In genomic region chr2:102142654-102143271, GRCm38 (mm10) we compare ENCODE assay signal across 8 mouse cellular contexts. TPM values are rescaled to one million over a fixed set of nuclear protein-coding genes. Genes with fewer than 3 reads are reported as not detected.
DNase-seq lines count a peak whose midpoint lies in the region; ATAC-seq and TF ChIP-seq lines count a peak whose summit lies in the region.

No protein-coding gene starts in this region.

- no peak overlapping the region for H3K9ac ChIP-seq in forebrain, embryonic 12.5 days
- H3K9ac ChIP-seq in forebrain, embryonic 15.5 days (replicated peaks): no peak overlapping the region
- no peak overlapping the region for H3K9ac ChIP-seq in liver, embryonic 11.5 days (ENCODE audit: low read depth, low read length)
- H3K9ac ChIP-seq in hindbrain, postnatal 0 days (replicated peaks; ENCODE audit: low read length): no peak overlapping the region
- no peak overlapping the region for H3K9ac ChIP-seq in stomach, embryonic 15.5 days

- no peak overlapping the region for H3K4me2 ChIP-seq in forebrain, embryonic 12.5 days
- no peak overlapping the region for H3K4me2 ChIP-seq in forebrain, embryonic 15.5 days (replicated peaks)
- no peak overlapping the region for H3K4me2 ChIP-seq in liver, embryonic 11.5 days
- no peak overlapping the region for H3K4me2 ChIP-seq in hindbrain, postnatal 0 days (ENCODE audit: low read depth, low read length)
- no peak overlapping the region for H3K4me2 ChIP-seq in stomach, embryonic 15.5 days

- DNase-seq in liver, embryonic 11.5 days (ENCODE audit: low spot score): no peak
- no peak for DNase-seq in liver
- DNase-seq in hindbrain, postnatal 0 days (ENCODE audit: low spot score): no peak
- DNase-seq in c-Kit-positive CD71-positive TER-119-positive erythroid progenitor cells, embryonic 14.5 days (ENCODE audit: low spot score): no peak
- no peak for DNase-seq in testis, postnatal 10 days (ENCODE audit: low spot score)

- peaks cover 43% of the 10 kb centered on the region for H3K4me1 ChIP-seq in forebrain, embryonic 12.5 days
- peaks cover 23% of the 10 kb centered on the region for H3K4me1 ChIP-seq in forebrain, embryonic 15.5 days
- no peaks in the 10 kb centered on the region; the same call in 1 of the 2 replicates for H3K4me1 ChIP-seq in liver, embryonic 11.5 days (replicated peaks; ENCODE audit: control insufficient read depth, insufficient read depth, low read length)
- H3K4me1 ChIP-seq in hindbrain, postnatal 0 days (ENCODE audit: insufficient read depth, low read length): 0 out of 2 replicates have a peak, but pooled peaks cover 4% of the 10 kb centered on the region
- H3K4me1 ChIP-seq in stomach, embryonic 15.5 days: peaks cover 16% of the 10 kb centered on the region

- no peaks in the 10 kb centered on the region for H3K36me3 ChIP-seq in forebrain, embryonic 12.5 days (replicated peaks)
- H3K36me3 ChIP-seq in forebrain, embryonic 15.5 days: no peaks in the 10 kb centered on the region
- H3K36me3 ChIP-seq in liver, embryonic 11.5 days (ENCODE audit: control insufficient read depth, insufficient read depth, low read length): no peaks in the 10 kb centered on the region
- no peaks in the 10 kb centered on the region for H3K36me3 ChIP-seq in hindbrain, postnatal 0 days (ENCODE audit: insufficient read depth, low read length)
- no peaks in the 10 kb centered on the region for H3K36me3 ChIP-seq in stomach, embryonic 15.5 days

- no peaks in the 10 kb centered on the region for H3K27me3 ChIP-seq in forebrain, embryonic 12.5 days
- H3K27me3 ChIP-seq in forebrain, embryonic 15.5 days: no peaks in the 10 kb centered on the region
- H3K27me3 ChIP-seq in liver, embryonic 11.5 days (replicated peaks; ENCODE audit: control insufficient read depth, insufficient read depth, low read length): no peaks in the 10 kb centered on the region
- no peaks in the 10 kb centered on the region for H3K27me3 ChIP-seq in hindbrain, postnatal 0 days (ENCODE audit: insufficient read depth, low read length)
- H3K27me3 ChIP-seq in stomach, embryonic 15.5 days (replicated peaks): no peaks in the 10 kb centered on the region

- no peaks in the 10 kb centered on the region for H3K9me3 ChIP-seq in forebrain, embryonic 12.5 days
- H3K9me3 ChIP-seq in forebrain, embryonic 15.5 days: no peaks in the 10 kb centered on the region
- H3K9me3 ChIP-seq in liver, embryonic 11.5 days (ENCODE audit: control insufficient read depth, low read length): no peaks in the 10 kb centered on the region
- no peaks in the 10 kb centered on the region for H3K9me3 ChIP-seq in hindbrain, postnatal 0 days (ENCODE audit: low read length)
- H3K9me3 ChIP-seq in stomach, embryonic 15.5 days: no peaks in the 10 kb centered on the region

- peak; percentile 59; the same call in 1 of the 2 replicates for ATAC-seq in forebrain, embryonic 12.5 days (ENCODE audit: low FRiP score)
- ATAC-seq in forebrain, embryonic 15.5 days (replicated peaks): no peak
- 0 out of 2 replicates have a peak, but pooled peaks have one; percentile 7 for ATAC-seq in liver, embryonic 11.5 days (replicated peaks; ENCODE audit: low FRiP score)
- 0 out of 2 replicates have a peak, but pooled peaks have one; percentile 11 for ATAC-seq in hindbrain, postnatal 0 days
- 0 out of 2 replicates have a peak, but pooled peaks have one; percentile 7 for ATAC-seq in stomach, embryonic 15.5 days (ENCODE audit: insufficient read depth, low FRiP score, low read depth)

- no peak overlapping the region for H3K4me3 ChIP-seq in forebrain, embryonic 12.5 days (replicated peaks)
- H3K4me3 ChIP-seq in forebrain, embryonic 15.5 days: no peak overlapping the region
- H3K4me3 ChIP-seq in liver, embryonic 11.5 days (ENCODE audit: low read depth, low read length): no peak overlapping the region
- H3K4me3 ChIP-seq in hindbrain, postnatal 0 days (ENCODE audit: low read length): no peak overlapping the region
- no peak overlapping the region for H3K4me3 ChIP-seq in stomach, embryonic 15.5 days (replicated peaks)

- TF ChIP-seq CTCF in hindbrain, postnatal 0 days (IDR thresholded peaks at IDR 0.05; ENCODE audit: low read depth): no peak

- 50% methylated on average over 14 of the region's 14 CpGs for WGBS in forebrain, embryonic 12.5 days
- 42% methylated on average over 14 of the region's 14 CpGs for WGBS in forebrain, embryonic 15.5 days
- WGBS in liver, embryonic 11.5 days: 69% methylated on average over 14 of the region's 14 CpGs
- WGBS in hindbrain, postnatal 0 days: 51% methylated on average over 14 of the region's 14 CpGs
- 58% methylated on average over 14 of the region's 14 CpGs for WGBS in stomach, embryonic 15.5 days

- no peak overlapping the region for H3K27ac ChIP-seq in forebrain, embryonic 12.5 days
- no peak overlapping the region for H3K27ac ChIP-seq in forebrain, embryonic 15.5 days (replicated peaks)
- no peak overlapping the region for H3K27ac ChIP-seq in liver, embryonic 11.5 days (ENCODE audit: low read depth, low read length)
- H3K27ac ChIP-seq in hindbrain, postnatal 0 days: no peak overlapping the region
- H3K27ac ChIP-seq in stomach, embryonic 15.5 days: peak overlapping the region; percentile 5; the same call in 1 of the 2 replicates

RNA-seq across cellular contexts. Expression of gene Ldlrad3, which starts 43.4 kb away (rescaled TPM):
- 56.7 and 56.8 TPM in 2 replicates for polyA plus RNA-seq in forebrain, embryonic 12.5 days (2016; fragmentation: Nextera tagmentation; extraction: Ambion mirVana)
- polyA plus RNA-seq in forebrain, embryonic 15.5 days (2015; fragmentation: Nextera tagmentation; extraction: Ambion mirVana): 30.0 and 31.1 TPM in 2 replicates
- 17.9 TPM in 2 replicates for polyA plus RNA-seq in liver, embryonic 11.5 days (2014; fragmentation: Nextera tagmentation; extraction: Ambion mirVana)
- total RNA-seq in hindbrain, postnatal 0 days (2014; rRNA removed): 30.1 and 32.4 TPM in 2 replicates
- 20.7 and 21.6 TPM in 2 replicates for polyA plus RNA-seq in hindbrain, postnatal 0 days (2015; fragmentation: Nextera tagmentation; extraction: Ambion mirVana)
- 39.1 and 44.8 TPM in 2 replicates for polyA plus RNA-seq in stomach, embryonic 15.5 days (2015; fragmentation: Nextera tagmentation; extraction: Ambion mirVana)
